Mouse (Mus musculus) mouse embryonic stem cell (cell line): ENCODE data around the gene Tmem186.

ENCODE experiments used
- in situ Hi-C, 2 experiments: fragments of 300-500 bp; cut with MboI; formaldehyde crosslinking; loops; 1 replicate in 1 of 2; 3 replicates in 1 of 2; pipeline ENCODE4 v1.14.3; 2019 to 2020; ENCODE audit warnings: low sequenced_read_pairs in 2 of 2, low pct_unique_long_range_greater_than_20kb in 1 of 2, mixed read lengths in 1 of 2; ENCODE audit not compliant: unreplicated experiment in 1 of 2

The Tmem186 gene

GRCm38 (mm10) chr16:8637217-8638051 is at the start of gene Tmem186, which contains the start of gene Pmm2:
TSS of gene Tmem186 (minus strand) at chr16:8637712.
TSS of gene Pmm2 (plus strand) at chr16:8637674.
- in situ Hi-C loops, result no loop called here

DNA sequence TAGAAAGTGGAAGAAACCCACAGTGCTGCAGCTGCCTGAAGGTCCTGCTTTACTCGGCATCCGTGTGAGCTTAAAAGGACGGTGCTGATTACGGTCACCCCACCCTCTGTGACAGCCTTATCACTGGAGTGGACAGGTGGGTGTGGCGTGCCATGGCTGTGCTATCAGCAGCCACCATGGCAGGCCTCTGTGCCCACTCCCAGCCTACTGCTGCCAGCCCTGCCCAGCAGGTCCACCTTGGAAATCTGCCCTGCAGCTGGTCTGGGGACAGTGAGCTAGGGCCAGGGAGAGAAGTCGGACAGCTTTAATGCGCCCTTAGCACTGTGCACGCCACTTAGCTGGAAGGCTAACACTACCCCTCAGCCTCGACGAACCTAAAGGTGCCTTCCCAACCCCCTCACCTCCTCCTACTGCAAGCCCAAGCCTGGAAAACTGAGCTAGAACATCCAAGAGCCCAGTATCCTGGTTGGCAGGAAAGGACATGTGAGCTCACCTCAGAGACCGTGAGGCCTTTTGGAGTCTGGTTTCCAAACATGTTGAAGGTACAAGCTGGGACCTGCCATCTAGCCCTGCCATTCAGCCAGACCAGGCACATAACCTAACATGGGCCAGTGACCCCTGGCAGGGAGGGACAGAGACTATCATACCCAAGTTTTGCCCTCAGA is 49.5 kb upstream of the Tmem186 start:
- in situ Hi-C loops, result loop anchor here (10.0 kb wide), 1 partner anchor 178 kb away; no protein-coding TSS in a partner anchor

- in situ Hi-C loops, result loop anchor here (10.0 kb wide), 1 partner anchor 179 kb away; no protein-coding TSS in a partner anchor
These were observed 48.8 kb upstream of the Tmem186 start for GRCm38 (mm10) chr16:8686121-8686870.

GRCm38 (mm10) chr16:8685087-8685486 is 47.6 kb upstream of the Tmem186 start:
- in situ Hi-C loops, result loop anchor here (10.0 kb wide), 1 partner anchor 180 kb away; no protein-coding TSS in a partner anchor

DNA sequence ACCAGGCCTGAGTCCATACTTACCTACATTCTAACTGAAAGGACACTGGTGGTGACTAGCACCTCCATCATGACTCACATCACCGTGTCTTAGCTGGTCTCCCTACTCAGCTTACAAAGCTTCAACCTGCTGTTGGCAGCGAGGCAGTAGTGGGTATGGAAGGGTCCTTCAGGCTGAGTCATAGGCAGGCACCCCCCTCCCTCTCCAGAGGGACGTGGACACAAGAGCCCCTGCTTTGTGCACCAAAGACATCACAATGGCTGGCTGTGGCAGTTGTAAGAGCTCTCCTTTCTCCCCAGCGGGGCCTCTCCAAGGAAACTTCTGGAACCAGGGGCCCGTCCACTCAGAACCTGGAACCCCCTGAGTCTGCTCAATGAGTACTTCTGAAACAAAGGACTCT is 43.0 kb upstream of the Tmem186 start, which contains the start of gene Gm5767:
Gm5767 (plus strand) TSS at position 301 of the 400 bp plus-strand sequence.
- in situ Hi-C loops, result loop anchor here (10.0 kb wide), 1 partner anchor 184 kb away; no protein-coding TSS in a partner anchor

GRCm38 (mm10) chr16:8679780-8680179 is 42.3 kb upstream of the Tmem186 start:
- in situ Hi-C loops, result loop anchor here (5.0 to 10.0 kb wide), 2 partner anchors 185 to 187 kb away; no protein-coding TSS in a partner anchor

- in situ Hi-C loops, result loop anchor here in 1 of 2 experiments (5.0 kb wide), 1 partner anchor 186 kb away; no protein-coding TSS in a partner anchor
These were observed 41.2 kb upstream of the Tmem186 start for GRCm38 (mm10) chr16:8678676-8679075.

DNA sequence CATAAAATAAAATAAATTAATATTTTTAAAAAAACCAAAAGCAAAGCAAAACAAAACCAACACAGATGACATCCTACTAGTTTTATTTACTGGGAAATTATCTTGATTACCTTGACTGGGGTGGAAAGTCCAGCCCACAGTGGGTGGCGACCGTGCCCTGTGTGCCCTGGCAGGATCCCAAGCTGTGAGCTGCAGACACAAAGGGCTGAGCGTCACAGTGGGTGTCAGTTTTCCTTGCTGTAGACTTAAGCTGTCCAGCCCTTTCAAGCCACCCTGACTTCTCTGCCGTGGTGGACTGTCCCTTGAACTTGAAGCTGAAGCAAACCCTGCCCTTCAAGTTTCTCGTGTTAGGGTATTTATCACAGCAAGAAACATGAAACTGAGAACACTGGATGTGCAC is 40.5 kb upstream of the Tmem186 start:
- in situ Hi-C loops, result loop anchor here in 1 of 2 experiments (5.0 kb wide), 1 partner anchor 186 kb away; no protein-coding TSS in a partner anchor

DNA sequence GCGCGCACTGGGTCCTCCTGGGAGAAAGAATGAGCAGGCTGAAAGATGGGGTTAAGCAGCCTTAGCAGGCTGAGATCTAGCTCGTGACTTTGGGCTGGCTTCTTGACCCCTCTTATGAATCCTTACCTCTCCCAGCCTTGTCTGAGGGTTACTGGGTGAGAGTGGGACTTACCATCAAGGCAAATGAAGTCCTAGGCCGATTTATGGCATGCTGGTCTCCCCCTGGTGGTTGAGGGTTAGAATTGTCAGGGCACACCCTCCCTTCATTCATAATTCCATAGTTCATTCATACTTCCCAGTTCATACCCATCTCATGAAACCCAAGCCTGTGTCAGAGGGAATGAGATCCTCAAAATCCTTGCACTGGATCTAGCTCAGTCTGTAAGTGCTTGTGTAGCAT is 39.3 kb upstream of the Tmem186 start:
- in situ Hi-C loops, result loop anchor here in 1 of 2 experiments (5.0 kb wide), 1 partner anchor 184 kb away; no protein-coding TSS in a partner anchor

- in situ Hi-C loops, result loop anchor here in 1 of 2 experiments (5.0 kb wide), 1 partner anchor 184 kb away; no protein-coding TSS in a partner anchor
These were observed 38.7 kb upstream of the Tmem186 start for GRCm38 (mm10) chr16:8676228-8676627.

DNA sequence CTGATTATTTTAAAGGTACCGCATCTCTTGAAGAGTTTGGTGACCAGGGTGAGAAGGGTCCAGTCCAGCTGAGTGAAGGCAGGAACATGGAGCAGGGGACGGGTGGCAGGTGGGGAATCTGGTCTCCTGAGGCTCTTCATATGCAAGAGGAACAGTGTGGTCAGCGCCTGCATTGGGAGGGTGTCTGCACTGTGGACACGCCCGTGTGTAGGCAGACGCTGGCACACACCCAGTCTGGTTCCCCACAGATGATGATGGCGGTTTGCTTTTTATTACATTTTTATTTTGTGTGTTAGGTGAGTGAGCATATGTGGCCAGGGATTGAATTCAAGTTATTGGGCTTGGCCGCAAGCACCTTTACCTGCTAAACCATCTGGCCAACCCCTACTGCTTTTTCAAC is 38.0 kb upstream of the Tmem186 start:
- in situ Hi-C loops, result loop anchor here in 1 of 2 experiments (5.0 kb wide), 1 partner anchor 183 kb away; no protein-coding TSS in a partner anchor

DNA sequence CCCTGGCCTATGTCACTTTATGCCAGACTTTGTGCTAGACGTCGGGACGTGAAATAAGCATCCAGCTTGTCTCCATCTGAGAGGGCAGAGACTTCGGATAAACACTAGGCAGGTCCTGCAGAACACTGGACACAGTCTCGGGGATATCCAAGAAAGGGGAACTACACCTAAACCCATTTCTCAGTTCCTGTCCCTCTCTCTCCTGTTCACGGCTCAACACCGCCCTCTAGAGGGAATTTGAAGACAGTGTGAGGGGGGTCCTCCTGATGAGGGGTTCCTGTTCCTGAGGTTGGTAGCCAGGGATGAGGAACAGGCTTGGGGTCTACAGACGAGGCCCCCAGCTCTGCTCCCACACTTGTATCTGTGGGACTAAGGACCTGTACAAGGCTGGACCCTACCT is 36.7 kb upstream of the Tmem186 start:
- in situ Hi-C loops, result loop anchor here (5.0 kb wide), 2 partner anchors 177 to 262 kb away; no protein-coding TSS in a partner anchor

GRCm38 (mm10) chr16:8673343-8673742 is 35.8 kb upstream of the Tmem186 start:
- in situ Hi-C loops, result loop anchor here (5.0 kb wide), 2 partner anchors 176 to 261 kb away; no protein-coding TSS in a partner anchor

DNA sequence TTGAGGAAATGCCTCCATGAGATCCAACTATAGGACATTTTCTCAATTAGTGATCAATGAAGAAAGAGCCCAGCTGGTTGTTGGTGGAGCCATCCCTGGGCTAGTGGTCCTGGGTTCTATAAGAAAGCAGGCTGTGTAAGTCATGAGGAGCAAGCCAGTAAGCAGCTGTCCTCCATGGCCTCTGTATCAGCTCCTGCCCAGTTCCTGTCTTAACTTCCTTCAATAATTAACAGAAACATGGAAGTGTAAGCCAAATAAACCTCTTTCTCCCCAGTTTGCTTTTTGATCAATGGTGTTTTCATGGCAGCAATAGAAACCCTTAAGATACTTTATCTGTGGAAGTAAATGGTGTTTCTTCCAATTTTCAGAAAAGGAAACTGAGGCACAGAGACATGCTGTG is 35.3 kb upstream of the Tmem186 start:
- in situ Hi-C loops, result loop anchor here (5.0 kb wide), 2 partner anchors 176 to 261 kb away; no protein-coding TSS in a partner anchor

DNA sequence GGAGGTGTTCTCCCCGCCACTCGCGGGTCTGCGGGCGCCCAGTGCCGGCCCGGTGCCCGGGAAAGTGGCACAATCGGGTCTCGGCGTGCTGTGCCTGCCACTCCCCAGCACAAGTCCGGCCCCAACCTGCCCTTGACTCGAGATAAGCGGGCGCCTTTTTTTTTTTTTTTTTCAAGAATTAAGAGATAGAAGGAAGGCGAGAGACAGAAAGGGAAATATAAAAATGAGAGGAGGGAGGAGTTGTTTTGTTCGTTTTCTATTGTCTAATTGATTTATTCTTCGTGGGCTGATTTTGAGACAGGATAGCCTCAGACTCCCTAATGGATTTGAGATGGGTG is 34.8 kb upstream of the Tmem186 start:
- in situ Hi-C loops, result loop anchor here (5.0 kb wide), 2 partner anchors 175 to 260 kb away; no protein-coding TSS in a partner anchor

GRCm38 (mm10) chr16:8671551-8672349 is 34.2 kb upstream of the Tmem186 start, which contains the start of gene Carhsp1:
TSS of gene Carhsp1 (minus strand) at chr16:8672155.
- in situ Hi-C loops, result loop anchor here (5.0 kb wide), 2 partner anchors 174 to 259 kb away; no protein-coding TSS in a partner anchor
